Mouse (Mus musculus): ENCODE measurements around the gene Exoc3l.

Exoc3l gene

DNA sequence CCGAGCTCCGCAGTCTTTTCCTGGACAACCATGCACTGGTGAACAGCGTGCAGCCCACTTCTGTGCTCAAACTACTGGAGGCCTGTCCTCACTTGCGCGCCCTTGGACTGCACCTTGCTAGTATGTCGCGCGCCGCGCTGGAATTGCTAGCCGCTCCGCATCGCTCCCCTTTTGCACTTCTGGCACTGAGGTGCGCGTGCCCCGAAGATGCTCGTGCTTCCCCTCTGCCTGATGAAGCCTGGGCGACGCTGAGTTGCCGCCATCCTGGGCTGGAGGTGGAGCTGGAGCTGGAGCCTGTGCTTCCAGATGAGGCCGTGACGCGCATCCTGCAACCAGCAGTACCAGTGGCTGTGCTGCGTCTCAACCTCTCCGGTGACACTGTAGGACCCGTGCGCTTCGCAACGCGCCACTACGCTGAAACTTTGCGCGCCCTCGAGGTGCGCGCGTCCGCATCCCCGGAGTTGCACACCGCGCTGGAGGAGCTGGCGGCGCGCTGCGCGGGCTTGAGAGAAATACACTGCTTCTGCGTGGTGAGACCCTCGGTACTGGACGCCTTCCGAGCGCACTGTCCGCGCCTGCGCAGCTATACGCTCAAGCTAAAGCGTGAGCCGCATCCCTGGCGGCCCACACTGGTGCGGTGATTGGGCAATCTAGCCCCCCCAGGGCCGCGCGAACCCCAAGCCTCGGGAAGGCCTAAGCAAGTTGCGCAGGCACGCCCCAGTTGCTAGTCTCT lies 27.4 kb downstream of the Exoc3l start:
- DNase-seq (ENCODE audit: low spot score) = peak; percentile 45

DNA sequence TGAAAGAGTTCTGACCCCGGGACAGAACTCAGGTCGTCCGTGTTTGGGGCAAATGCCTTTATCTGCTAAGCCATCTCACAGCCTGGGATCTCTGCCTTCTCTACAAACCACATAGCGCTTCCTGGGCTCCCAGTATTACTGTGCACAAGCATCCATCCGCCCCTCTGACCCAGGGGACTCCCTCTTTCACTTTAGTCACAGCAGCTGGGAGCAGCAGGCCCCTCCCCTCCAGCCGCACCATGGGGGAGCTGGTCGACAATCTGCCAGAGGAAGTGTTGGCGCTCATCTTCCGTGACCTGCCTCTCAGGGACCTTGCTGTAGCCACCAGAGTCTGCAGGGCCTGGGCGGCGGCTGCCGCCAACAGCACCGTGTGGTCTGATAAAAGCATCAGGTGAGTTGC lies 29.1 kb downstream of the Exoc3l start:
- no peak for DNase-seq (ENCODE audit: low spot score)

DNA sequence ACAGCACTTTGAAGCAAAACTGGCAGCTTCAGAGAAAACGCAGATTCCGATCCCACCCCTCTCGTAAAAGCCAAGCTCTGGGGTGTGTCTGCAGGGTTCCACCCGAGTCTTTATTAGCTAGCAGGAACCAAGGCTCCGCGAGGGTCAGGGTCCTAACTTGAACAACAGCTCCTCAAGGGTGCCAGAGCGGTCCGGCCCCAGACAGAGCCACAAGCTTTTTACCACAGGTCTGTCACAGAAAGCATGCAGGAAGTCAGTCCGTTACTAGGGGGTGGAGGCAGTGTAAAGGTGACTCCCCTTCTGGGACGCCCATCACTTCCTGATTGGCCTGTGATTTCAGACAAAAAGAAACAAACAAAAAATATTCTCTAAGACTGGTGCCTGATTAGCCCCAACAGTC lies 30.8 kb downstream of the Exoc3l start:
- no peak for DNase-seq (ENCODE audit: low spot score)

DNA sequence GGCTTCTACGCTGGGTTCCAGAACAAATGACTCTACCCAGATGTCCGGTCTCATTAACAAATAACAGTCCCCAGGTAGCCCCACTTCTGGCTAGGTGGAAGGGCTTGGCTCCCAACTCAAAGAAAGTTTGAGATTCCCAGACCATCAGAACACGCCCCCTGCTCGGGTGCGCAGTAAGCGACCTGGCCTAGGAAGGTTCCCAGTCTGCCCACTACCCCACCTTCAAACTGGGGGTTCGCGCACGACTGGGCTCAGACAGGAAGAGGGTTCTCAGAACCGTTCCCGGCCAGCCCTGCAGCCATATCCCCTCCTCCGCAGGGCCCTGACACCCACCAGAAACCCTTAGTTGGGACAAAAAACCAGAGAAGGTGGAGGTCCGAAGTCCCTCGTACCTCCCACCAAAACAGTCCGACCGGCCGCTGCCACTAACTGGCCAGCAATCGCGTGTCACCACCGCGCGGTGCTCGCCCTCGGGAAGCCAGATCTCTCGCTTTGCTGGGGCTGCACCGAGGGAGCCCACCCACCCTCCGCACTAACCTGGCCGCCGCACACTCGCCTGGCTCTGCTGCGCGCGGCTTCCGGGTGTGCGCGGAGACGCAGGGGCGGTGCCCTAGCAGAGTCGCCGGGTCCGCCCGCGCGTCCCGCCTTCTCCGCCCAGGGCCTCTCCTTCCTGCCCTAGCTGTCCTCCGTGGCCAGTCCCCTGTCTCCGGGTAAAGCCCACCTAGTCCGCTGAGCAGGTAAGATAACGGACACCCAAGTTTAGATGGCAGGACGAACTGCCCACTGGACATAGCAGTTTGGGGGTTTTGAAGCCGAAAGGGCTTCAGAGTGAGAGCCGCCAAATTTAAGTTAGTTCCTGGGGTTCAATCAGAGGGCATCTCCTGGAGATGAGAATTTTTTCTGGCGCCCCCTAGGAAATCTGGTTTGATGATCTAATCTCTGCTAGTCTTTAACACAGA lies 31.6 kb downstream of the Exoc3l start, which contains the start of the genes Tradd and Fbxl8:
Gene Tradd, minus strand, starts transcription at position 586 of the 959 bp plus-strand sequence.
Gene Fbxl8, plus strand, starts transcription at position 625 of the 959 bp plus-strand sequence.
- no peak for DNase-seq (ENCODE audit: low spot score)

DNA sequence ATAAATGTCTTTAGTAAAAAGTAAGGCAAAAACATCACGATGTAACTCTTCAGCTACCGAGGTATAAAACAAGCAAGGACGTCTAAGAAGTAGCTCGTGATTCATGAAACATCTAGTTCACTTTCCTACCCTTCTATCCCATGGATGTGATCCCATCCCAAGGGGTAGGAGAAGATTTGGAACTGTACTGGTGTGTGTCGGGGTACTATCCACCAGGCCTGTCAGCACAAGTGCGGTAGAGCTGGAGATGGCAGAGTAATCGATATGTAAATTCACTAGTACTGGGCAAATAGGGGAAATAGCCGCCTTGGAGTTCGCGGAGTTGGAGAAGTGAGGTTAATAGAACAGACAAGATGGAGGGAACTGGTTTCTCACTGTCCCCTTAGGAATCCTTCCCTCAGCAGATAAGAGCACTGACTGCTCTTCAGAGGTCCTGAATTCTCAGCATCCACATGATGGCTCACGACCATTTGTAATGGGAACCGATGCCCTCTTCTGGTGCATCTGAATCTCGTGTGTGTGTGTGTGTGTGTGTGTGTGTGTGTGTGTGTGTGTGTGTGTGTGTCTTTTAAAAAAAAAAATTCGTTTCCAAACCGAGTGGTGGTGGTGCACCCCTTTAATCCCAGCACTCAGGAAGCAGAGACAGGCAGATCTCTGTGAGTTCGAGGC lies 32.5 kb downstream of the Exoc3l start:
- DNase-seq (ENCODE audit: low spot score) = no peak

DNA sequence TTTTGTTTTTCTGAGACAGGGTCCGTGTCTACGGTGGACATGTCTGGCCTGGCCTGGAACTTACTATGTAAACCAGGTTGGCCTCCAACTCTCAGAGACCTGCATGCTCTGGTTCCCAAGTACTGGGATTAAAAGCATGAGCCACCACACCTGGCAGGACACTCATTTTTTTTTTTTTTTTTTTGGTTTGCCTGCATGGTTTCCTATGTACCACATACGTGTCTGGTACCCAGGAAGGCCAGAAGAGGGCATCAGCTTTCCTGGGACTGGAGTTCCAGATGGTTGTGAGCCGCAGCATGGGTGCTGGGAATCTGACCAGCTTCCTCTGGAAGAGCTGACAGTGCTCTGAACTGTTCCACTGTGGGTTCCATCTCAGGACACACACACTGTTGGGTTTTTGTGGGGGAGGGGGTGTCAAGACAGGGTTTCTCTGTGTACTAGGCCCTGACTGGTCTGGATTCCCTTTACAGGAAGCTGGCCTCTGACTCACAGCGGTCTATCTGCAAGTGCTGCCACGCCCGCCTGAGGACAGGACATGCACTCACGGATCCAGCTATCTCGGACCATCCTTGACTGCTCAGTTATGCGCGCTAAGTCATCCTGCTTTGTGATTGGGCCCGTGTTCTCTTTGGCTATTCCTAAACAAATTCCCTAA lies 34.4 kb downstream of the Exoc3l start:
- DNase-seq (ENCODE audit: low spot score) = no peak

DNA sequence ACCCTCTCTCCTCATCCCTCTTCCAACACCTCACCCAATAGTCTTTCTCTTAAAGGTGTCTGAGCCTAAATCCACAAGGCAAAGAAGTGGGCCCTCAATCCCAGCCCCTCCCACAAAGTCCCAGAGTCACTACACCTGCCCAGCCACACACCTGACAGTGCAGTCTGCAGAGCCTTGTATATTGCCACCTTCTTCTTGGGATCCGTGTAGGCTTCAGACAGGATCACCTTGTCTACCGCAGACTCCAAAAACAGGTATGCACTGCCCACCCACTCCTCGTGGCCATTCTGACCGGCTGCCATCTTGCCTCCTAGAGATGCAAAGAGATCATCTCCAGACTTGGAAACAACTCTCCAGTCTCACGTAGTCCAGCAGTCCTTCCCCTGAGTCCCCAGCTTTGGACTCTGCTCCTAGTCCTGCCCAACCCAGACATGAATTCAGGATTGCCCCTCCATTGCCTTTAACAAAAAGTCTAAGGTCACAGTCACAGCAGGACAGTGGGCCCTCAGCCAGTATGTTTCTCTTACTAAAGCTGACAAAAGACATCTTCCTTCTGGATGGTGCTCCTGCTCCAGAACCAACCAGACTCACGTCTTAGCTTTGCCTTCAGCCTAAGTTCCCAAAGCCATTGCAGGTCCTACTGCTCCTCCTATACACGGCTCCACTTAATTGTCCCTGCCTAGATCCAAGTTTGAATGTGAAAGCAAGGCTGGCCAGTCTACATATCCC lies 35.4 kb downstream of the Exoc3l start:
- DNase-seq (ENCODE audit: low spot score) = no peak

DNA sequence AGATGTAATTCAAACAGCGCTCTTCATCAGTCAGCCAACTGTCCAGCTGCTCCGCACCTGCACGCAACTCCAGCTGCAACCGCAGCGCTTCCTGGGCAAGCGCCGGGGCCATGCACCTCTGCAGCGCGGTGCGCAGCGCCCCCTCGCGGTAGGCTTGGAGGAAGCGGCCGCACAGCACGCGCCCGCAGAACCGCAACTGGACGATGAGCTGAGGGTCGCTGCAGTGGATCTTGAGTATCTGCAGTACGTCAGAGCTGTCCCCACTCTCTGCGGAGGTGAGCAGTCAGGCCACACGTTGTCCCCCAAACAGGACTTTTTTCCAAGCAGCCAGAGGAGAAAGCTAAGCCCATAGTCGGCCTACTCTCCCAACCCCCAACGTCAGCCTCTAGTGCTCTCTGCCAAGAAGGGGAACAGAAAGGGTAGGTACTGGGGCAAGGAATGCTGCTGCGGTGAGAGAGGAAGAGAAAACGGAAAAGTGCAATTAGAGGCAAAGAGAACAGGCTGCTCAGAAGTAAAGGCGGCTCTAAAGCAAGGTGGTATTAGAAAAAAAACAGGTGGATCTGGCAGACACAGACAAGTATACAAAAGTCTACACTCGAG lies 36.1 kb downstream of the Exoc3l start:
- DNase-seq (ENCODE audit: low spot score) = peak; percentile 79

DNA sequence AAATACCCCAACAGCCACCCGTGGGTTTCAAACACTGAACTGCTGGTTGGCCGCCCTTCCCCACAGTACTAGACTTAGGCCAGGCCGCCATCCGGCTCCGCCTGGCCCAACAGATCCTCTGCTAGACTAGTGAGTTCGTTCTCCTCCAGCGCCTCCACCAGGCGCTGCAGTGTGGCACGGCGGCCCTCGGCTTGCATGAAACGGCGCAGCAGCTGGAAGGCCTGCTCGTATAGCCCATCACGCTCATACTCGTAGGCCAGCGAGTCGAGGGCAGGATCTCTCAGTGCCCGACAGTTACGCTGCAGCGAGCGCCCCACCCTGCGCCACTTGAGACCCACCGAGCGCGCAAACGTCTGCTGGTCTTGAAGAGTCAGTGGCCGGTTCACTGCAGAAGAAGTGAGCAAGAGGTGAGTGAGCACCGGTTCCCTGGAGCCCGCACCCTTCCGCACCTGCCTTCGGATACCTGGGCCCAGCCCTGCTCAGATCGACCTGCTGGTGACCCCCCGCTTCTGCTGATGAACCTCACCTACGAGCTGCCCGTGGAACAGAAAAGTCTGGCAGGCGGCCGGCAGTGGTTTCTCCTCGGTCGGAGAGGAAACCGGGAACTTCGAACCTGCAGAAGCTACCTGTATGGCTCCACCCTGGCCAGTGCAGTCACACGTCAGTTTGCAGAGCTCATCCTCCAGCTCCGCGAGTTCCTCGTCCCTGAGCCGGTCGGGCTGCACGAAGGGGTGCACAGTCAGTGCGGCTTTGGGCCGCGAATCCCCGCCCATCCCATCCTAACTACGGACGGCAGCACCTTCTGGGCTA lies 36.8 kb downstream of the Exoc3l start:
- DNase-seq (ENCODE audit: low spot score) = no peak

DNA sequence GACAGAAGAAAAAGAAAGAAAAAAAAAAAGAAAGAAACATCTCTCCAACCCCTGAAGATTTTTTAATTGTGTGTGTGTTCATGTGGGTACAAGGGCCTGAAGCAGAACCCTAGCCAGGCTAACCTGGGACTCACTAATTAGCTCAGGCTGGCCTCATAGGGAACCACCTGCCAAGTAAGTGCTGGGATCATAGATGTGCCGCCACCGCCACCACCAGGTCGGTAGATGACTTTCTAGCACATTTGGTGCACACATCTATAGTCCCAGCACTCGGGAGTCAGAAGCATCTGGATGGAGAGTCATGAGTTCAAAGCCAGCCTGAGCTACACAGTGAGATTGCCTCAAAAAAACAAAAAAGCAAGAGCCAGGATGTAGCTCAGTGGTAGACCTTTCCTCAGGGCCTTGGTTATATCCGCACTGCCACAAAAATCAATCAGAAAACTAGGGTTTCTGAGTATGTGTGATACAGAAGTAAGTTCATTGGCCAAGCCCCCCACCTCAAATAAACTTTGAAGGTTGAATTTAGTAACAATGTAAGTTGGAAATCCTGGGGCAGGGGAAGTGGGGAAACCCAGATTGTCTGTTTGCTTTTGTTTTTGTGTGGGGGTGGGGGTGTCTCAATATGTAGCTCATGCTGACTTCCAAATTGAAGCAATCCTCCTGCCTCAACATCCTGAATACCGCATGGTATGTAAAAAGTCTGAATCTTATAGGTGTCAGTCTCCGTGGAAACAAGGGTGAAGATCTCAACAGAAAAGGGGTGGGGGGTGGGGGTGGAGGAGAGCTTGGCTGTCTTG lies 38.4 kb downstream of the Exoc3l start:
- no peak for DNase-seq (ENCODE audit: low spot score)

DNA sequence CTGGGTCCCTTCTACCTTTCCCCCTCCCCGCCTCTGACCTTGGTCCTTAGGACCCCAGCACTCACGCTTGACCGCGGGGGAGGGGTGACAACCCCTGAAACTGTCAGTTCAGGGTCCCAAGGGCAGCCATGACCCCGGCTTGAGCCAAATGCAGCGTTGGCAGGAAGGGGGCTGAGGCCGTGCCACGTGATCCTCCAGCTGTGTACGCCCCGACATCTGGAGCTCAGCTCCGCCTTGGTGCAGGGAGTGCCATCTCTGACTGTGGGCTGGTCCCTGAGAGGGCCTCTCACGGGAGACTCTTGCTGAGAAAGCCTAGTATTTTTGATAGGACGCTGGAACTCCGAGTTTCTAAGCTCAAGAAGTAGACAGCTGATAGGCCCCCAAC lies 40.9 kb downstream of the Exoc3l start, which contains the start of gene B3gnt9:
Gene B3gnt9, minus strand, starts transcription at position 188 of the 385 bp plus-strand sequence.
- peak; percentile 79 for DNase-seq (ENCODE audit: low spot score)

DNA sequence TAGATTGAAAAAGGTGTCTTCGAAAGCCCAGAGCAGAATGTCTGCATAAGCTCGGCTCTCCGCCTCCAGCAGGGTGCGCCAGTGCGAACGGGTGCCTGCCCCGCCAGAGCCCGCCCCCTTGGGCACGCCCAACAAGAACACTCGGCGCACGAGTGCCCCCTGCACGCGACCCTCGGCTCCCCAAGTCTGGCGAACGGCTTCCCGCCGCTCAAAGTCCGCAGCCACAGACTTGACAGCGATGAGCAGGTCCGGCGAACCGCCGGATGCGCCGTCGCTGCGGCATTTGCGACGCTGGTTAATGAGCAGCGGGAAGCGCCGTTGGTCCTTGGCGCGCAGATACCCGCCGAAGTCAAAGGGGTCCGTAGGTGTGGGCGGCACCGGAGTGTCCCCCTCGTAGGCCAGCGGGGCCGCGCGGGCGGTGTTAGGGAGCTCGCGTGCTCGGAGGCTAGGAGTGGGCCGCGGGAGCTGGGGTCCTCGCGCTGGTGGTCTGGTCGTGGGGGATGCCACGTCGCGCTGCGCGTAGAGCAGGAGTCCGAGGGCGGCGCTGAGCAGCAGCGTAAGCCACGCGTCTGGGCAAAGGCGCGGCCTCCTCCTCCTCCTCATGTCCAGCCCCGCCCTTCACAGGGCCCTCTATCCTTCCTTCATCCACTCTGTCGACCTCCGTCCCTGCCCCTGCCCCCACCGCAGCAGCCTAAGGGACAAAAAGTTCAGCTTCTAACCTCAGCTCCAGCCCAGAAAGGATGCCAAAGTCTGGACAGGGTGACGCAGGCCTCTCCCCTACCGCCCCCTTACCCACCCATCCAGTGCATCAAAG lies 41.5 kb downstream of the Exoc3l start:
- DNase-seq (ENCODE audit: low spot score) = peak; percentile 89

DNA sequence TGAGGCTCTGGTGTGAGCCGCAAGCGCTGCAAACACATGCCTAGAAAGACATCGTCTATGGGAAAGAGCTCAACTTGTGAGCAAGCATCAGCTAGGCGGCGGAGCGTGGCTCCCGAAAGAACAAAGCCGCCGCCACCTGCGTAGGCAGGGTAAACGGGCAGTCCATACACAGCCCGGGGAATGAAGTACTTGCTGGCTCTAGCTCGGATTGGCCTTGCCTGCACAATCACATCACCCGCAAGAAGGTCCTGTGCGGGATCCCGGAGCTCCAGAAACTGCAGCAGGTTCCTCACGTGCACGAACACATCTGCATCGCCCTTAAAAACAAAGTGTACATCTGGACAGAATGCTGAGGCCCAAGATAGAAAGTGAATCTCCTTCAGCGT lies 42.1 kb downstream of the Exoc3l start:
- no peak for DNase-seq (ENCODE audit: low spot score)

DNA sequence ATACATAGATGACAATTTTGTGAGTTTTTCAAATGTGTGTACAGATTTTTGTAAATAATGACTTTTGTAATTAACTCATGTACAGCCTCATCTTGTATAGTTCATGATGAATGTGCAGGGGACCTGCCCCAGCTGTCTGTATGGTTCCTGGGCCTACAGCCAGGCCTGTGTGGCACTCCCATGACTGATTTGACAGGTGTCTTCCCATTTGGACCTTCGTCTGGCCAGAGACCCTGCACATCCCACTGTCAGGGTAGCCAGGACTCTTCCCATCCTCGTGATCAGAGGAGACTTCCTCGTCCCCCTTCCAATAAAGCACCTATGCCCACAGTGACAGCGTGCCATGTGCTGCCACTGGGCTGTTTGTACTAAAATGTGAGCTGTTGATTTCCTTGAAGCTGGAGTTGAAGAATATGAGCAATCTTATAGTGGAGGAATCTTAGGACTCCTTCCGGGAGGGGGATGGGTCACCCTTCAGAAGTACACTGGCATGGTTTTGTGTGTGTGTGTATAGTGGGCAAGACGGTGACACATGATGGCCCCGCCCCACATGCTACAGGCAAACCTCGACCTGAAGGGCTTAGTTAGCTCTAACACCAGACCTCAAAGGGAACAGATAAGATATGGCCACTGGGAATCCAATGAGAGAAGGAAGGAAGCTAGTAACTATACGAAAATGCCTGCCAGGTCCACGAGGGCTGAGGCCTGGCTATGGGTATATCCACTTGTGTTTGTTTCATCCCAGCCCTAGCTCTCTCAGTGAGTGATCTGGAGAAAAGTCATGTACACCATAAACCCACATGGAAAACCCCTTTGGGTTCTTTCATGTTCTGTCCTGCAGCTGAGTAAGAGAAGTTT lies 43.0 kb downstream of the Exoc3l start:
- DNase-seq (ENCODE audit: low spot score) = no peak

DNA sequence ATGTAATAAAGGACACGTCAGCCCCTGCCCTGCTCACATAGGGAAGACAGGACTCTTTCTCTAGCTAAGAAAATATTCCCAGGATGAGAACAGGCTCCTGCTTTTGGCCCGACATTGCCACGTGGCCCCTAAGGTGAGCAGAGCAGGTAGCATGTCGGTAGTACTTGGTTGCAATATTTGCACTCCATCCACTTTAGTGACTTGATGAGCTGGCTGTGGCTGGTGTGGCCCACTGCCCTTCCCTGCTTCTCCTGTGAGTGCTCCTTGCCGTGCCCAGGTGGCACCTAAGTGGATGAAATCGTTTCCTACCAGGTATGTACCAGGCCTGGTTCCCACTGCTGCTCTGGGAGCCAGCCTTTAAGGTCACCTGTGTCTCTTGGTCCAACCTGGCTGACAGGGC lies 43.9 kb downstream of the Exoc3l start:
- DNase-seq (ENCODE audit: low spot score) = no peak

DNA sequence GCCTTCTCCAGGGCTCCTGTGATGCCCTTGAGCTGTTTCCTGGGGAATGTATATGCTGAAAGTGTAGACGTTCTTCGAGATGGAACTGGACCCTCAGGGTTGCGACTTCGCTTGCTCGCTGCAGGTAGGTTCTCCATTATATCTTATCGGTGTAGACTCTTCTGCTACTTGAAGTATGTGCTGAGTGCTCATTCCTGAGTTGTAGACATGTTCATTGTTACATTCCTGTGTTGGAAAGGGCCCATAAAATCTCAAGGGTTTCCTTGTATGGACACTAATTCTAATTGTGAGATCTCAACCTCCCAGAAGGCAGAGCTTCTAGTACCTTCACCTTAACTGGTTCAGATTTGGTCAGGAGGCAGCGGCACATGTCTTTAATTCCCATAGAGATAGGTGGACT lies 54.9 kb downstream of the Exoc3l start:
- no peak for DNase-seq (ENCODE audit: low spot score)
